Mouse (Mus musculus): Measurements from ENCODE around the gene Ctrb1.

- TF ChIP-seq POLR2A (IDR thresholded peaks at IDR 0.05; ENCODE audit: borderline replicate concordance, extremely low read depth, low read depth, low read length): no peak
- no peak for TF ChIP-seq CTCF (IDR thresholded peaks at IDR 0.05; ENCODE audit: insufficient read depth, low read length)
These were observed 42.9 kb upstream of the Ctrb1 start for GRCm38 (mm10) chr8:111733581-111734243.
